Mouse (Mus musculus) embryonic facial prominence, embryonic 14.5 days (tissue): ENCODE measurements at regions not wholly inside any gene's neighbourhood (a gene's known extent, or its start where the extent isn't known, plus 50 kb on each side); places are given as distances from the start of the nearest gene placed in this dataset.

Experiments
- ATAC-seq: fragments of 200-750 bp; cut with Nextera tagmentation; 2 replicates; pipeline ENCODE4 v1.8.0; 2017; ENCODE audit warnings: low read depth, moderate number of reproducible peaks, moderate TSS enrichment
- DNase-seq: peaks from one replicate; pipeline ENCODE4 v3.0.0-alpha.2; 2015; ENCODE audit warnings: low spot score
- H3K27ac ChIP-seq: fragments of 300-500 bp; sonication (generic); replicated peaks from 2 replicates; pipeline ENCODE4 v1.5.1; 2014; ENCODE audit warnings: low read depth, mild to moderate bottlenecking, low read length, moderate library complexity
- H3K27me3 ChIP-seq: fragments of 300-500 bp; sonication (generic); replicated peaks from 2 replicates; pipeline ENCODE4 v1.6.1; 2014; ENCODE audit warnings: low read length; ENCODE audit not compliant: control insufficient read depth, insufficient read depth
- H3K36me3 ChIP-seq: fragments of 300-500 bp; sonication (generic); 2 replicates; pipeline ENCODE4 v1.6.1; 2014; ENCODE audit warnings: low read length, mixed read lengths; ENCODE audit not compliant: control insufficient read depth, insufficient read depth
- H3K4me1 ChIP-seq: fragments of 300-500 bp; sonication (generic); 2 replicates; pipeline ENCODE4 v1.6.1; 2014; ENCODE audit warnings: antibody characterized with exemption, low read length; ENCODE audit not compliant: control insufficient read depth, insufficient read depth
- H3K4me2 ChIP-seq: fragments of 300-500 bp; sonication (generic); 2 replicates; pipeline ENCODE4 v1.6.1; 2014; ENCODE audit warnings: low read depth, mild to moderate bottlenecking, low read length, moderate library complexity, mixed read lengths
- H3K4me3 ChIP-seq: fragments of 300-500 bp; sonication (generic); 2 replicates; pipeline ENCODE4 v1.5.1; 2014; ENCODE audit warnings: low read depth, mild to moderate bottlenecking, low read length
- H3K9ac ChIP-seq: fragments of 300-500 bp; sonication (generic); 2 replicates; pipeline ENCODE4 v1.6.1; 2014; ENCODE audit warnings: low read depth, mild to moderate bottlenecking, low read length, moderate library complexity, mixed read lengths
- H3K9me3 ChIP-seq: fragments of 300-500 bp; sonication (generic); 2 replicates; pipeline ENCODE4 v1.6.1; 2016; ENCODE audit warnings: low read length; ENCODE audit not compliant: control insufficient read depth
- WGBS: fragments of 180-500 bp; shearing (Covaris S2); extraction: QIAGEN DNeasy Blood & Tissue Kit; methylation state at CpG from one replicate; pipeline ENCODE4 v1.1.7; 2014; 5-methylcytosine and 5-hydroxymethylcytosine counted together

GRCm38 (mm10) chr12:29141132-29141531, 387.1 kb upstream of the Myt1l start:
- Histone ChIP-seq H3K9me3 (no peaks in the 10 kb centered on the region), H3K27me3 (no peaks in the 10 kb centered on the region), H3K36me3 (no peaks in the 10 kb centered on the region), H3K4me3 (no peak overlapping the region), H3K4me2 (no peak overlapping the region), H3K9ac (no peak overlapping the region), H3K27ac (no peak overlapping the region; the same call in 1 of the 2 replicates), H3K4me1 (peaks cover 6% of the 10 kb centered on the region; the same call in 1 of the 2 replicates)
- ATAC-seq: peak; percentile 27; the same call in 1 of the 2 replicates
- peak; percentile 38 for DNase-seq
- 52% methylated on average over 13 of the region's 13 CpGs for WGBS

- no peak overlapping the region for H3K4me2 ChIP-seq
Measured at GRCm38 (mm10) chr12:29141855-29142254, 386.3 kb upstream of the Myt1l start.

GRCm38 (mm10) chr12:29143297-29143696, 384.9 kb upstream of the Myt1l start:
- Histone ChIP-seq H3K36me3 (no peaks in the 10 kb centered on the region), H3K4me1 (peaks cover 6% of the 10 kb centered on the region; the same call in 1 of the 2 replicates), H3K9ac (no peak overlapping the region), H3K27me3 (no peaks in the 10 kb centered on the region), H3K27ac (no peak overlapping the region), H3K9me3 (no peaks in the 10 kb centered on the region), H3K4me3 (no peak overlapping the region), H3K4me2 (no peak overlapping the region)
- DNase-seq (no peak), ATAC-seq (no peak)
- WGBS: 59% methylated on average over 8 of the region's 8 CpGs

More at GRCm38 (mm10) chr12:29141855-29142254, 386.3 kb upstream of the Myt1l start:
- Histone ChIP-seq H3K36me3 (no peaks in the 10 kb centered on the region), H3K9me3 (no peaks in the 10 kb centered on the region), H3K9ac (no peak overlapping the region), H3K4me3 (no peak overlapping the region), H3K4me1 (peaks cover 6% of the 10 kb centered on the region; the same call in 1 of the 2 replicates), H3K27ac (no peak overlapping the region), H3K27me3 (no peaks in the 10 kb centered on the region)
- ATAC-seq (no peak), DNase-seq (no peak)
- 77% methylated on average over 8 of the region's 8 CpGs for WGBS

GRCm38 (mm10) chr12:29160920-29161319, 367.3 kb upstream of the Myt1l start:
- H3K4me3 ChIP-seq: no peak overlapping the region
- DNase-seq (peak; percentile 28), ATAC-seq (peak; percentile 64; the same call in 1 of the 2 replicates)
- H3K4me2 ChIP-seq: no peak overlapping the region
- H3K9ac ChIP-seq: no peak overlapping the region
- no peak overlapping the region for H3K27ac ChIP-seq
- no peaks in the 10 kb centered on the region for H3K9me3 ChIP-seq
- WGBS: 100% methylated on average over 1 of the region's 1 CpGs
- H3K27me3 ChIP-seq: no peaks in the 10 kb centered on the region
- H3K4me1 ChIP-seq: no peaks in the 10 kb centered on the region
- no peaks in the 10 kb centered on the region for H3K36me3 ChIP-seq

GRCm38 (mm10) chr12:29161546-29161945, 366.6 kb upstream of the Myt1l start:
- peak; percentile 90 for ATAC-seq

GRCm38 (mm10) chr12:29164701-29165100, 363.5 kb upstream of the Myt1l start:
- Histone ChIP-seq H3K9me3 (no peaks in the 10 kb centered on the region), H3K4me2 (no peak overlapping the region), H3K4me3 (no peak overlapping the region), H3K36me3 (no peaks in the 10 kb centered on the region), H3K4me1 (no peaks in the 10 kb centered on the region), H3K27me3 (no peaks in the 10 kb centered on the region), H3K9ac (no peak overlapping the region), H3K27ac (no peak overlapping the region)
- WGBS: 87% methylated on average over 2 of the region's 2 CpGs
- no peak for DNase-seq
- no peak for ATAC-seq

More at GRCm38 (mm10) chr12:29161546-29161945, 366.6 kb upstream of the Myt1l start:
- Histone ChIP-seq H3K9me3 (no peaks in the 10 kb centered on the region), H3K9ac (no peak overlapping the region), H3K4me3 (no peak overlapping the region), H3K4me2 (no peak overlapping the region), H3K27ac (no peak overlapping the region), H3K27me3 (no peaks in the 10 kb centered on the region), H3K36me3 (no peaks in the 10 kb centered on the region), H3K4me1 (no peaks in the 10 kb centered on the region)
- peak; percentile 56 for DNase-seq
- 14% methylated on average over 2 of the region's 2 CpGs for WGBS

- H3K4me1 ChIP-seq: no peaks in the 10 kb centered on the region
- H3K9ac ChIP-seq: no peak overlapping the region
- no peaks in the 10 kb centered on the region for H3K27me3 ChIP-seq
- ATAC-seq: no peak
- no peak overlapping the region for H3K4me2 ChIP-seq
- H3K9me3 ChIP-seq: no peaks in the 10 kb centered on the region
- 59% methylated on average over 2 of the region's 2 CpGs for WGBS
- H3K4me3 ChIP-seq: no peak overlapping the region
- no peak overlapping the region for H3K27ac ChIP-seq
- no peaks in the 10 kb centered on the region for H3K36me3 ChIP-seq
- DNase-seq: no peak
Measured at GRCm38 (mm10) chr12:29166316-29166715, 361.9 kb upstream of the Myt1l start.

- H3K27ac ChIP-seq: no peak overlapping the region
- H3K4me2 ChIP-seq: no peak overlapping the region
- ATAC-seq: no peak
- WGBS: 82% methylated on average over 6 of the region's 6 CpGs
- H3K27me3 ChIP-seq: no peaks in the 10 kb centered on the region
- H3K4me3 ChIP-seq: no peak overlapping the region
- H3K36me3 ChIP-seq: no peaks in the 10 kb centered on the region
- no peaks in the 10 kb centered on the region for H3K9me3 ChIP-seq
- no peaks in the 10 kb centered on the region for H3K4me1 ChIP-seq
- no peak for DNase-seq
- no peak overlapping the region for H3K9ac ChIP-seq
Measured at GRCm38 (mm10) chr12:29167922-29168321, 360.3 kb upstream of the Myt1l start.

GRCm38 (mm10) chr12:29175698-29176440, 352.3 kb upstream of the Myt1l start:
- Histone ChIP-seq H3K36me3 (no peaks in the 10 kb centered on the region), H3K4me3 (no peak overlapping the region), H3K4me1 (no peaks in the 10 kb centered on the region), H3K9ac (no peak overlapping the region), H3K27ac (no peak overlapping the region), H3K27me3 (no peaks in the 10 kb centered on the region), H3K9me3 (no peaks in the 10 kb centered on the region), H3K4me2 (no peak overlapping the region)
- no peak for ATAC-seq
- no peak for DNase-seq
- 71% methylated on average over 10 of the region's 10 CpGs for WGBS
